Mouse (Mus musculus) right cerebral cortex, postnatal 4 days (tissue): ENCODE data around the gene Ggta1.

Experiments
- DNase-seq: peaks from one replicate; pipeline ENCODE4 v3.0.0-alpha.2; 2022

Gene Ggta1

DNA sequence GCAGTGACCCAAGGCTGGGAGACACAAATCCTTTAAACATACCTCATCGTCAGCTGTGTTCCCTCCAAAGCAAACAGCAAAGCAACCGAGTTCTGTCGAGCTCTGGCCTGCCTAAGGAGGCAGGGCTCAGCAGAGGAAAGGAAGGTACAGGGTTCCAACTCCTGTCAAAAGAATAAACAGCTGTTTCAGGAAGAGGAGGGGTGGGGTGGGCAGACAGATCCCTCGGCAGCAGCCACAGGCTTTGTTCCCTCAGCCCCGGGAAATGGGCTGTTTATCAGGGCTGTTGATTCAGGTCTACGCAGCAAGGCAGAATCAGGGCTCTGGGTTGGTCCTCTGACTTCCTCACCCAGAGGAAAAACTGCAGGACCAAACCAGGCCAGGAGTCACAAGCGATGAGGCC, 30.6 kb downstream of the Ggta1 start:
- DNase-seq: no peak

DNA sequence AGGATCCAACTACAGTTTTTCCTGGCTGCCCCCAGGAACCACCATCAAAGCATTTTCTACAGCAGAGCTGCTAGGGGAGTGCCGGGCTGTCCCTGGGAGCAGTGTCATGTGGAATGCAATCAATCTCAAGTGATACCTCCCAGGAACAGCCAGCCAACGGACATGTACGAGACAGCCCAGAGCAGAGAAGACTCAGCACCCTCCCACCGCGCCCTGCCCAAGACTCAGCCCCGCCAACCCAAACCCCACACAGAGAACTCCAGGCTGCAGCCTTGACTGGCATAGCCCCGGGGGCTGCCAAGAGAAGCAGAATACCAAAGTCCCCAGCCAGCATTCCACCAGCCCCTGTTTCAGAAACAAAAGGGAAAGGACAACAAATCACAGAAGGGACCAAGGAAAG, 31.0 kb downstream of the Ggta1 start:
- DNase-seq: no peak

DNA sequence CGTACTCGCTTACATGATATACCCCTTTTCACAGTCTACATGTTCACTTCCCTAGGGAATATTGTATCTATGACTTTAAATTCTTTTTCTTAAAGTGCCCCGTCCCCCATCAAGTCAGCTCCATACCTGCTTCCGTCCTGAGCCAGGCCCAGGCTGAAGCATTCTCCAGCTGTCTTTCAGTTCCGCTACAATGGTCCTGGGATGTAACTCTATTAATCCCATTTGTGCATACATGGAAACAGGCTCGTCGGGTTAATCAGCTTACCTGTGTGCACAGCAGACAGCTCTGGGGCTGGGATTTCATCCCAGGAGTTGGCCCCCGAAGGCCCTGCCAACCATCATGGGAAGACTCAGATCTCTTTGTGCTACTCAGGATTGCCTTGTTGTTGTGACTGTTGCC, 32.2 kb downstream of the Ggta1 start:
- DNase-seq: no peak

DNA sequence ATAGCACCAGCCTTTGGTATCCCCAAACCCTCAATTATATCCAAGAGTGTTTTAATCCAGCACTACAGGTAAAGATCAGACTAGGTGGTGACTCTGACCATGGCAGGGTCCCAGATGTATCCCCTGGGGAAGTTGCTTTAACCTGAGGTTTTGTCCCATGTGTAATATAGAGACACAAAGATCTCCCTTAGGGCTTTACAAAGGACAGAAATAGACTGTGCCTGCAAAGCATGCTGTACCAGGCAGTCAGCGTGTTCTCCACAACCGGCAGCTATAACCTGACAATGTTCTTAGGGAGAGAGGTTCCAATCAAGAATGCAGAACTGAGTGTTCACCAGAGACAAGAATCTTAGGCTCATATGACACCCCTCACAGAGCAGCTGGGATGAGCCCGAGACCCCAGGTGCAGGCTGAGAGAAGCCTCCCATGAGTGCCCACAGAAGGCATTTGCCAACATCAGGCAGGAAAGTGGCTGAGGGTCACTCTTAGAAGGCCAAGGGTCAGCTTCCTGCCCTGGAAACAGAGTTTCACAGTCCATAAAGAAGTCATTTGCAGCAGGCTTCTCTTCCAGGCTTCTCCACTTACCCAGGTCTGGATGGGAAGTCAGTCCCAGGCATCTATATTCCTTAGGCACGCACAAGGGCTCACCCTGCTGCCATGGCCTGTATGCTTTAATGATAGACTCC, 34.3 kb downstream of the Ggta1 start:
- no peak for DNase-seq

DNA sequence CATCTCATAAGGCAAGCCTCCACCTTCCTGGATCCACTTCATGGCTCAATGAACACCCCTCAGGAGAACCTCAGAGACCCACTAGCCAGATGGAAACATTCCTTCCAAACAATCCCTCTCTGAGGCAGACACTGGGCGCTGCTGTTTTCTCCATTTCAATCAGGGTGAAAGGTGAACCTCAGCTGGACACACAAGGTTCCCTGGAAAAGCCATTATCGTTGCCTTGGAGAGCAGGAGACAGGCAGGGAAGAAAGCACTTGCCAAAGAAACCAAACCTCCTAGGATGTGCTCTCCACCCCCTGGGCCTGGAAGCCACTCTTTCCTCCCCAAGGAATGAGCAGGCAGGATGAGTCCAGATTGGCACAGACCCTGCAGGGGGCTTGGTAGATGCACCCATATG, 35.5 kb downstream of the Ggta1 start:
- DNase-seq: no peak

DNA sequence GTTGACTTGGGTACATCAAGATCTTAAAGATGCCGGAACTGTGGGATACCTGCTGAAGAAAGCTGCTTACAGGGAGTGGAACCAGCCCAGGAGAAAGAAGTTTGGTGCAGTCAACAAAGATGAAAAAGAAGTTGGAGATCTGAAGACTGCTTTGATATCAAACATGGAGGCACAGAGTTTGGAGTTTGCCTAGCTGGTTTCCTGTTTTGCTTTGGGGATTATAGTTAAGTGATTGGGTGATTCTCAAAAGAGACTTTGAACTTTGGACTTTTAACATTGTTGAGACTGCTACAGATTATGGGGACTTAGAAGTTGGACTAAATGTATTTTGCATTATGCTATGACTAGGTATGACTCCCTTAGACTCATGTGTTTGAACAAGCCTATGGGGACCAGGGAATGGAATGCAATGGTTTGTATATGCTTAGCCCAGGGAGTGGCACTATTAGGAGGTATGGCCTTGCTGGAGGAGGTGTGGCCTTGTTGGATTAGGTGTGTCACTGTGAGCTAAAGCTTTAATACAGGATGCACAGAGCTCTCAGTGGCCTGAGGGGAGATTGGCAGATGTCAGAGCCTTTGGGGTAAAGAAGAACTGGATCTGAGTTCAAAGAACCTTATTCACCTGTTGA, 39.2 kb downstream of the Ggta1 start:
- no peak for DNase-seq

DNA sequence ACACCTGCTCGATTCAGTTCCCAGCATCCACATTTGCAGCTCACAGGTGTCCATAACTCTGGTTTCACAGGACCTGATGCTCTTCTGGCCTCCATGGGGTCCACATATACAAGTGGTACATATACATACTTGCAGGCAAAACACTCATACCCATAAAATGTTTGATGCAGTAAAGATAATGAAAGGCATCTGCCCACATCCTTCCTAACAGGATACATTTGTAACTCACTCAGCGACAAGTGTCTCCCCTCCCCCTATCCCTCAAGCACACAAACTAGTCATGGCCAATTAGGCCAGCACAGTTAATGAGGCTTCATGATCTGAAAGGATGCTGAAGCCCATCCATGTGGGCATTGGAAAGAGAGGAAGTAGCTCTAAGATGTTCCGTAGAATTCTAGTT, 40.6 kb downstream of the Ggta1 start:
- no peak for DNase-seq

DNA sequence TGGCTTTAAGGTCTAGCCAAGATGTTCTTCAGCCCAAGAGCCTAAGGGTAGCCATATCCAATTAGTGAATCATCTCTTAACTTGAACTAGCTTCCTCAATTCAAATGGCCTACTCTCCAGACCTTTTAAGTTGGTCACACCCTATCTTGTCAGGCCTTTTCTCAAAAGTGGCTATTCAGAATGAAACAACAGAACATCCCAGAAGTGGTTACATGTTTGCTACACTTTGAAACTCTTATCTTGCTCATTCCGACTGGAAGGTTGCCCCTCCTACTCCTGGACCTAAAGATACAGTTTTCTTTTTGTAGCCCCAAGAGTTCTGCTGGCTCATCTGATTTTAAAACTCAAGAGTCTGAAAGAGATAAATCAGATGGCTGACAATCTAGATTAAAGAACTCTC, 42.4 kb downstream of the Ggta1 start:
- DNase-seq: no peak

DNA sequence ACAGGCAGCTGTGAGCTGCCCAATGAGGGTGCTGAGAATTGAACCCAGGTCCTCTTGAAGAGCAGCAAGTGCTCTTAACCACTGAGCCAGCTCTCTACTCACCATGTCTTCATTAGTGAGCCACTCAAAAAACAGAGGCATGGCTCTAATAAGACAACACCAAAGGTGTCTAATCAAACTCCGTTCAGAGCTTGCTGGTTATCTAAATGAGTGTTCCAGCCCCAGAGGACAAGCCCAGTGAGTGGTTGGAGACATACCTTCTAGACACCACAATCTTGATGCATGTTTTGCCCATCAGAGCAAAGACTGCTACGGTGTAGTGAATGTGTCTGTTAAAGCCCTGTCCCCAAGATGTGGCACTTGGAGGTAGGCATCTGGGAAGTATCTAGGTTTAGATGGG, 43.4 kb downstream of the Ggta1 start:
- DNase-seq: no peak

DNA sequence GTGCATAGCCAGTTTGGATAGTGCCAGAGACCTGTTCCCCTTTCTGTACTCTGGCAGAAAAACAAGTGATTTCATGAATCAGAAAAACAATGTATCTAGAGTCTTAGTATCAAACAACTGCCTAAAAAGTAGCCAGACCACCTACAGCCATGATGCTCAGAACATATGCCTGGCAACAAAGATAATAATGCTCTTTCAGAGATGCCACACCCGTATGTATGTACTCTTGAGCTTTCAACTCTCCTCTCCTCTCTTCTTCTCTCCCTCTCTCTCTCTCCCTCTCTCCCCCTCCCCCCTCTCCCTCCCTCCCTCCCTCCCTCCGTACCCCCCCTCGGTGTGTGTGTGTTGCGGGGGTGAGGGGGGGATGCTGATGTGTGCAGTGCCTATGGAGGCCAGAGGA, 43.8 kb downstream of the Ggta1 start:
- DNase-seq: no peak

DNA sequence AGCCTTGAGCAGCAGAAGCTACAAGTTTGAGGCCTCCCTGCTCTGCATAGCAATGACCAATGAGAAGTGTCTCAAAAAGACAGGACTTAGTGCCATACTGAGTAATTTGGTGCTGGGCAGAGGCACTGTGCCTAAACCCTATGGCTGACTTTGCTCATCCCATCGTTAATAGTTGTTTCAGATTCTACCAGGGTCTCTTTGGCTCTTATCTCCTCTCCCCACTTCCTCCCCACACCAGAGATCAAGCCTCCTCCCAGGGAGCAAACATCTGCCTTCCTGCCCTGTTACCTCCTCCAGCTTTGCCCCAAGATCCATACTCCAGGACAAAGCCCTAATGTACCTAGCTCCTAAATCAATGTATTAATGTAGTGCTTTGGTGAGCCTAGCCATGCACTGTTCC, 45.8 kb downstream of the Ggta1 start:
- DNase-seq: no peak

DNA sequence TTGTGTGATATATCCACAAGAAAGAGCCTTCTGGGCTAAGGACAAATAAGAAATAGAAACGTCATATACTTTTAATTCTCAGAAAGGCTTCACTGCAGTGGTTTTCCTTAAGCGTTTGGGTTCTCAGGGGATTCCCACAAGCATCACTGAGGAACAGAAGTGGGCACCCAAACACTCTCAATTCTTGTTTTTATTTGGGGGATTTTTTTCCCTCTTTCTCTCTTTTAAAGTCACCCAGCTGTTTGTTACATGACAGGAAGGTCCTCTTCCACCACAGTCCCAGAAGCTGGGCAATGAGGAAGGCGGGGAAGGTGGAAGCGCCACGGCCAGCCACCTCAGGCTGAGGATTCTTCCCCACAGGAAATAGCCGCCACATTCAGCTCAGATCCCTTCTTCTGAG, 46.6 kb downstream of the Ggta1 start:
- no peak for DNase-seq

DNA sequence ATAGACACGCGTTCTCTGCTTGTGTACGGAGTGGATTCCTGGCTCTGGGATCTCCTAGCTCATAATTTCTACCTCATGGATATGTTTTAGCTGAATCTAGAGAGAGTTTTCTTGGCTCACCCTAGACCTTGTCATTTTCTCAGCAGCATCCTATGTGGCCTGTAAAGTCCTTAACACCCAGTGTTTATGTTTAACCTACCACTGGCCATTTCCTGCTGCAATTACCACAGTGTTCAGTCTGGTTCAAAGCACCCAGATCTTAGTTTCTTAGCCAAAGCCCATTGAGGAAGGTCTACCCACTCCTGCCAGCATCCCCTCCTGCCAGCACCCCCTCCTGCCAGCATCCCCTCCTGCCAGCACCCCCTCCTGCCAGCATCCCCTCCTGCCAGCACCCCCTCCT, 50.2 kb downstream of the Ggta1 start:
- no peak for DNase-seq

DNA sequence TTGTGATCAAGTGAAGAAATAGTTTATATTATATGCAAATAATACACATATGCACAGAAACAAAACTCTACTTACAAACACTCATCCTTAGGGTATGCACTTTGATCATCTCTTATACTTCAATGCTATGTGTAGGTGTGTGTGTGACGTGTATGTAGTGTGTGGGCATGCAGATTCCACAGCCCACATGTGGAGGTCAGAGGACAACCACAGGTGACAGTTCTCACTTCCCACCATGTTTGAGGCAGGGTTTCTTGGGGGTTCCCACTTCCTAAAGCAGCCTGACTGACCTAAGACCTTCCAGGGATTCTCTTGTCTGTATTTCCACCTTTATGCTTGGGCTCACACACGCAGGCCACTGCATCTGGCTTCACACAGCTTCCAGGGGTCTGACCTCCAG, 50.8 kb downstream of the Ggta1 start:
- DNase-seq: no peak

DNA sequence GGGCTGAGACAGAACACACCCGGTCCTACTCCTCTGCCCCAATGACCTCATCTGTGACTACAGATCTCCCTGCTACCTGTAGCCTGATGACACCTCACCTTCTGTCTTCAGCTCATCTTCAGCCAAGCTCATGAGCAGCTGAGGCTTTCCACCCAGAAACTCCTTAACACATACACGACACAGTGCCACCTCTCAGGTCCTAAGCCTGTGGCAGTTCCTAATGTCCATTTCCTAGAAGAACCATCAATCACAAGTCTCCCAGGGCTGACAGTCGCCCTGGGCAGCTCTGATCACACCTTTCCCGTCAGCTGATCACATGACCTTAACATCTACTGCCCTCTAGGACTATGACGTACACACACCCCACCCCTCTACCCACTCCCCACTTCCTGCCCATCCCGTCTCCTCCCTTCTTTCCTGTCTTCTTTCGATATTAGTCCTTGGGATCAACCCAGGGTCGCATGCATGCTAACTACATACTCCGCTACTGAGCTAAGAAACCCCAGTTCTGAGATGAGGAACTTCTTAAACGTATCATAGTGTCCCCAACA, 51.3 kb downstream of the Ggta1 start:
- DNase-seq: no peak

DNA sequence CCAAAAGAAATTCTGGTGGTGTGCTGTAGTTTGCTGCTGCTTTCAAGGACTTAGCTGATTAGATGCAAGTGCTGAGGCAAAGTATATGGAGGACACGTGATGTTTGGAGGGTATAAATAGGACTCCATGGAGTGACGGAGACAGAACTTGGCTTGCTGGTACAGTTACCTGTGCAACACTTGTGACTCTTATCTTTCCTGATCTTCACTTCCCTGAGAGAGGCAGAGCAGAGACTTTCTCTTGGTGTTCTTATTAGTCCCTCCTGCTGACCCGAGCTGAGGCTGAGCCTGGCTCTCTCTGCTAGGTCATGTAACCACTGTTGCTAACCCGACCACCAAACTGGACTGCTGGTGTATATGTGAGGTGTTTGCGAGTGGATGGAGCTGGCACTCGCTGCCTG, 53.6 kb downstream of the Ggta1 start:
- no peak for DNase-seq

DNA sequence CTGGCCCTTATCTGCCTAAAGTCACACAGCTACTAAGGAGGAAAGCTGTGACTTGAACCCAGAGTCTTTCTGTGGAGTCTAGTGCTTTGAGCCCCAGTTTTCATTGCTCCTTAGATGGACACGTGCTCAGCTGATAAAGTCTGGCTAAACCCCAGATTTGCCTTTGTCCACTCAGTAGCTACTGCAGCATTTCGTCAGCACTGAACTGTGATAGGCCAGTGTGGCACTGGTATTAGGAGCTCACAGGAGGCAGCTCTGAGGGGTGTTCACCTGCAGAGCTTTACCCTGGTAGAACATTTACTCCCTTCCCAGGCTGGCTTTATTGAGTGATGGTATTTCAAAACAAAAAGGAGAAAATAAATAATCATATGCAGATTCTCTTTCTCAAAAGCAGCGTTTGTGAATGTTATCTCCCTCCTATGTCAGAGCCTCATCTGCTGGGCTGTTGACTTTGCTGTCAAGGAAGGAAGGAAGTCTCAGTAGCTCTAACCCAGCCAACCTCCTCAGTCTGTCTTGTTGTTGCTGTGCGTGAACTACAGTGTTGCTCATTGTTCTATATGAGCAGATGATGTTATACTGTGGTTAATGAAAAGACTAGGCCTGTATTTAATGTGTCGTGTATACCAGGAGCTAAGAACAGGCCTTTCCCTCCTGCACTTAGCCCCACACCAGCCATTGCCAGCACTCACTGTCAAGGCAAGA, 54.5 kb downstream of the Ggta1 start:
- DNase-seq: no peak

DNA sequence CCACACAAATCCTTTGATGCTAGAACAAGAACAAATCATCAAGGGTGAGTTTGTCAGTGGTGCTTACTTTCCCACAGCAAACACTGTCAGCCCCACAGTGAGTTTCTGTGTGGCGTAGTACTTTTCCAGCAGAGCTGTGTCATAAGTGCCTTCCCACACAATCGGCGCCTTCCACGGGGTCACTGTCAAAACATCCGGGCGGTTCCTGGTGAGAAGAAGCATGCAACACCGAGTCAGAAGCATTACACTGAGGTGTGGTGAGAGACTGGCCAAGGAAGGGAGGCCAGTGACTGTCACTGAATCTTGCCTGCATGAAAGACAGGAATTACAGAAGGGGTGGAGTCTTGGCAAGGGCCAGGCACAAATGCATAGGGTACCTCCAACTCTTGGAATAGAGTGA, 55.2 kb downstream of the Ggta1 start:
- DNase-seq: no peak

DNA sequence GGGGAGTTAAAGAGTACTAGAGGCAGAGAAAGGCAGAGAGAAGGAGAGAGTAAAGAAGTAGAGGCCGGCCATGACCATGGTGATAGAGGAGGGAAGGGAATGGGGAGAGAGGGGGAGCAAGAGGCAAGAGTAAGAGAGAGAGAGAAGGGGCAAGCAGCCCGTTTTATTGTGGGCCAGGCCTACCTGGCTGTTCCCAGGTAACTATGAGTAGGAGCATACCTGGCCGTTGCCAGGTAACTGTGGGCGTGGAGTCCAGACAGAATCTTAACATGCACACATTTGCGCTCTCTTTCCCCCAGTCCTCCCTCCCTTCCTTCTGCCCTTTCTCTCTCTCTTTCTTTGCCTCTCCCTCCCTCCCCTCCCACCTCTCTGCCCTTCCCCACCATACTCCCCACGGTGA, 55.8 kb downstream of the Ggta1 start:
- no peak for DNase-seq

DNA sequence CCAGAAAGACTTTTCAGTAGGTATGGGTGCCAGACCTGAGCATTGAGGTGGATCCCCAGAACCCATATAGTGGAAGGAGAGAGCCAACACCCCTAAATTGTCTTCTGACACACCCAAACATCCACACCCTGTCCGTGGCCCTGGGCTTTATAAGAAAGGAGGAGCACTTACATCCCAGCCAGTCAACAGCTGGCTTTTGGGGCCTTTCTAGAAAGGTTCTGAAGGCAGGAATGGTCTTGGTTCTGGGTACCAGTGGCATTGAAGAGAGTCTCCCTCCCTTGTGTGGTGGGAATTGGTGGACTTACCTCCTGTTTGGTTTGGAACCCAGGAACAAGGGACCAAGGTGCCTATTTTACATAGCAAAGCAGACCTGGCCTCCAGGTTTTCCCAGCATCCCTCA, 56.4 kb downstream of the Ggta1 start:
- DNase-seq: no peak

DNA sequence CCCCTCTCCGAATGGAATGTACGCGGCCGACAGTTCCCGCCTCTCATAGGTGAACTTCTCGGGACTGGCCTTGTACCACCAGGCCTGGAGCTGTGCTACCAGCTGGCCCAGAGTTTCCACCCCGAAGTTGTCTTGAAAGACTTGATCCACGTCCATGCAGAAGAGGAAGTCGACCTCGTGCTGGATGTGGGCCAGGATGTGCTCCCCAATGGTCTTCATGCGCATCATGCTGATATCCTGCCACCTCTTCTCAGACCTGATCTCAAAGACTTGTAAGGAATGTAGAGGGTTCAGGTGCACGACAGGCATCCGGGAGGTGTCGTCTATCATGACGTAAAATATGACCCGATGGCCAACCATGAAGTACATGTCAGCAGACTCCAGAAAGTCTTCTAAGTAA, 60.6 kb downstream of the Ggta1 start:
- DNase-seq: no peak

DNA sequence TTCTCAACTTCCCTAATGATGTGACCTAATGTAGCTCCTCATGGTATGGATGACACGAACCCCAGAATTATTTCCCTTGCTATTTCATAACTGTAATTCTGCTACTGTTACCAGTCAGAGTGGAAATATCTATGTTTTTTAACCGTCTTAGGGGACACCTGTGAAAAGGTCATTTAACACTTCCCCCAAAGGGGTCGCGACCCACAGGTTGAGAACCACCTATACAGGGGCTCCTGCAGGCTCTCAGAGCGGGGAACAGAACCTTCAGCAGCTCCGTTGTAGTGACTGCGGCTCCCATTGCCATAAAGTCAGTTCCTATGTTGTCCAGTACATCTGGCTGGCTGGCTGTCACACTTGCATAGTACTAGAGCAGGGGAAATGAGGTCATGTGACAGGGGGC, 62.3 kb downstream of the Ggta1 start:
- DNase-seq: no peak

DNA sequence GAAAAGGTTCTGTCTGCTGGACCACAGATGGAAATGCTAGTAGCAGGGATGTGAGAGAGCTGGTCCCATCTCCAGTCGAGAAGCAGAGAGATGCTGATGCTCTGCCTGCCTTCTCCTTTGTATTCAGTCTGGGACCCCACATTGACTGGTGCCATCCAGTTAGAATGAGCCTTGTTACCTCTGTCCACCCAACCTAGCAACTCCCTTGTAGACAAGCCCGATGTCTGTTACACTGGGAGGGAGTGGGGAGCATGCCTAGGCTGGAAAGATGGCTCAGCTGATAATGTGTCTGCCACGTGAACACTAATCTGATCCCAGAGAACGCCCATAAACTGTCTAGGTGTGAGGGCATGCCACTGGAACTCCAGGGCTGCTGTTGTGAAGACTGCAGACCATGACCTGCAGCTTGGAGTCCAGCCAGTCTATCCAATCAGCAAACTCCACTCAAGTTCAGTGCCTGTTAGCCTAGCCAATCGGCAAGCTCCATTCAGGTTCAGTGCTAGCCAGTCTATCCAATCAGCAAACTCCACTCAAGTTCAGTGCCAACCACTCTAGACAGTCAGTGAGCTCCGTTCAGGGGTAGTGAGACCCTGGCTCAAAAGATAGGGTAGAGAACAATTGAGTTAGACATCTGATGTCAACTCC, 64.7 kb downstream of the Ggta1 start:
- no peak for DNase-seq
